Mouse (Mus musculus) brain, embryonic 14.5 days (tissue): ENCODE results near the gene Sfmbt1.

Experiments used
- CTCF ChIP-seq: fragments of 200-500 bp; IDR thresholded peaks from 2 replicates; pipeline ENCODE4 v1.5.1; 2012; ENCODE audit warnings: inconsistent platforms, mild to moderate bottlenecking, moderate library complexity, borderline replicate concordance; ENCODE audit not compliant: insufficient read depth, insufficient read length; ENCODE audit errors: extremely low read depth
- POLR2A ChIP-seq: fragments of 200-500 bp; IDR thresholded peaks from 2 replicates; pipeline ENCODE4 v1.6.1; 2012; ENCODE audit warnings: mild to moderate bottlenecking, inconsistent platforms, borderline replicate concordance; ENCODE audit not compliant: poor library complexity, insufficient read depth, insufficient read length, severe bottlenecking; ENCODE audit errors: extremely low read depth

DNA sequence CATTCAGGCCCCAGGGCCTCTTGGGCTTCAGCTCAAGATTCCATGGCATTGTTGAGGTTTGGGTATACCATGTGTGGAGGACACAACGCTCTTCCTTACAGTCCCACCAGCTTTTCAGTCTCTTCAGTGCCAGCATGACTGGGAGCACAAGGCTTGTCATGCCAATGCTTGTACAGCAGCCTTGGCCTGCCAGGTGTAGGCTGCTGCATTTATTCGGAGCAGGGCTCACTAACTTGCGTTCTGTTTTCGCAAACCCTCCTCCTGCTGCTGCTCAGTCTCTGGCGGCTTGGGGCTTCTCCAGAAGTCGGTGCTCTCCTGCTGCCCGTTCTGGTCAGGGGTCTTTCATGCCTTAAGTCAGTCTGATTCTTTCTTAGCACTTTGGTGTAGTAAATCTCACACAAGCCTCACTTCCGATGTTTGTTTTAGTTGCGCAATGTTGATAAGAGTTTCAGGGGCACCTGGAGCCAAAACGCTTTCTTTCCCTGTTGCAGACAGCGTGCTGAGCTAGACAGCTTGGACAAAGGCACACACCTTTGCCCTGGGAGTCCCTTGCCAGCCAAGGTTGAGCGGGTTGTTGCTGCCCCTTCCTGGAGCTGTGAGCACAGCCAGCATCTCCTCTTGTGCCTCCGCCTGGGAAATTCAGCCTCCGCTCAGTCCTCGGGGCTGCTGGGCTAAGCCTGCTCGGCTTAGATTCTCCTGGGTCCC is 146.9 kb downstream of the Sfmbt1 start:
- TF ChIP-seq POLR2A (no peak), CTCF (no peak)
